Mouse (Mus musculus): ENCODE measurements around the gene Sdccag8. TPM values are rescaled to one million over a fixed set of nuclear protein-coding genes. Genes with fewer than 3 reads are reported as not detected.
A peak's percentile ranks its signal among the peaks of the same experiment; 100 is the strongest.

Sdccag8 gene
- total RNA-seq, 1 experiment from 2014 or later = 49.2 TPM

DNA sequence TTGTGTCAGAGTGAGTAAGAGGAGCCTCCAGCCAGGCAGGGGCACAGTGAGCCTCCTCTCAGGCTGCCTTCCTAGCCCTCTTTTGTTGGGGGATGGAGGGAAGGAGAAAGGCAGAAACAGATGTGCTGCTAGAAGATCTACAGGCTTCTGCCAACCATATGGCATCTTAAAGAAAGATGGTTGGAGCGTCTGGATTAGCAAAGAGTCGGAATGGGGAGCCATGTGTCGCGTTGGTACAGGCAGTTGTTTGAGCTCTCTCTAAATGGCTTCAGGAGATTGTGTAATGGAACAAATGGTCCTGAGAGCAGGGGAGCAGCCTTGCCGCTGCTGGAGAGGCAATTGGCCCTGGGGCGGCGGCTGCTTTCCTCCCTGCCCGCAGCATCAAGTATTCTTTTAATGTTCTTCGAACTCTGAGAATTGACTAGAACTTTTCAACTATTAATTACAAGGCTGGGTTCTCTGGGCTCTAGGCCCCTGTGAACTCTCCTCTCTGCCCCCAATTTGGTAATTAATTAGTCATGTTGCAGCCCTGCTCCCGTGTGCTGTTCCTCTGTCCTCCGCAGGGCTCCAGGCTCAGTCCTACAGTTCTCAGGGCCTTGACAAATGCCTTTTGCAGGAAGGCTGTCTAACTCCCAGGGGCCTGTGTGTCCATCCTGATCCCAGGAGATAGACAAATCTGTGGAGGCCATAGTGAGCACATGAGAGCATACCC lies 180.4 kb downstream of the Sdccag8 start:
- no peak for ATAC-seq (ENCODE audit: extremely low read depth, insufficient number of reproducible peaks, low FRiP score, poor library complexity, severe bottlenecking)

DNA sequence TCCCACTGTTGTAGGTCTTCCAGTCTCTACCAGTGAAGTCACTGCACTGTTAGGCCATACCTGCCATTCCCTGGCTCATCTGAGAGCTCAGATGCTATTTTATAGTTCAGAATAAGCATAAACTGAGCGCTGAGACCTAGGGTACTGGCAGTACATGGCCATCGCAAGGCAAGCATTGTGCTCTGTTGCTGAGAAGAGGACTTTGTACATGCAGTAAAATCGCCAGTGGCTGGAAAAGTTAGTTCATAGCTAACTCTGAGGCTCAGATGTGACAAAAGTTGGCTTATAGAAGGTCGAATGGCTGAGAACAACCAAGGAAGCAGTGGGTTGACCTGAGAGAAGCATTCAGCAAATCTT lies 180.9 kb downstream of the Sdccag8 start:
- no peak for ATAC-seq (ENCODE audit: extremely low read depth, insufficient number of reproducible peaks, low FRiP score, poor library complexity, severe bottlenecking)

DNA sequence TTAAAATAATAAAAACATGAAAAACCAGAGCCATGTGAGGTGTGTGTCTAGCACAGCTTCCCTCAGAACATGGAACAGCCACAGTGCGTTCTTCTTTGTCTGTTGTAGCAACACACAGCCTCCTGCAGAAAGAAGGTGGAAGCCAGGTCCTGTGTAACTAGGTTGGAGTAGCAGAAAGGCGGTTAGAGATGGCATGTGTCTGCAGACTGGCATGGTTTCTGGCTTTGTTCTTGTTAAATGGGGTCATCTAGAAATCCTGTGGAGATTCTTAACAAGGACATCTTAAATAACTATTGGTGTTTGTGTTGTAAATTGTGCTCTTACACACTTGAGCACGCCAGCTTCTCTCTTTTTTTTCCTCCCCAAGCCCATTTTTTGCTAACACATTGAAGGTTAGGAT lies 181.7 kb downstream of the Sdccag8 start:
- ATAC-seq (ENCODE audit: extremely low read depth, insufficient number of reproducible peaks, low FRiP score, poor library complexity, severe bottlenecking) = no peak

GRCm38 (mm10) chr1:176996630-176997201 lies 182.3 kb downstream of the Sdccag8 start:
- peak; percentile 28; the same call in 1 of the 2 replicates for ATAC-seq (ENCODE audit: extremely low read depth, insufficient number of reproducible peaks, low FRiP score, poor library complexity, severe bottlenecking)

DNA sequence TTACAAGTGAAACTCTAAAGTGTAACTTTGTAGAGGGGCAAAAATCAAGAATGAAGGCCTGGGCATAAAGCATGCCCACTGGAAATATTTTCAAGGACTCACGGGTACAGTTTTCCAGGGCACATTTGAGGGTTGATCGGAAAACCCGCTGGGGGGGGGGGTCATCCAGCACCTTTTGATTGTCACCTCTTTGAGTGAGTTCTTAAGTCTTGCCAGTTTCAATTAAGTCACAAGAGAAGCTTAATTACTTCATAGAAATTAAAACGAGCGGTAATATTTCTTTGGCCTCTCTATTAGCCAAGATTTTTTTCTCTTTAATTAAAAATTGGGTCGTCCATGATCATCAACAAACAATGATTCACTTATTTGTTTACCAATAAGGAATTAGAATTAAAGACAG lies 182.8 kb downstream of the Sdccag8 start:
- ATAC-seq (ENCODE audit: extremely low read depth, insufficient number of reproducible peaks, low FRiP score, poor library complexity, severe bottlenecking) = no peak

DNA sequence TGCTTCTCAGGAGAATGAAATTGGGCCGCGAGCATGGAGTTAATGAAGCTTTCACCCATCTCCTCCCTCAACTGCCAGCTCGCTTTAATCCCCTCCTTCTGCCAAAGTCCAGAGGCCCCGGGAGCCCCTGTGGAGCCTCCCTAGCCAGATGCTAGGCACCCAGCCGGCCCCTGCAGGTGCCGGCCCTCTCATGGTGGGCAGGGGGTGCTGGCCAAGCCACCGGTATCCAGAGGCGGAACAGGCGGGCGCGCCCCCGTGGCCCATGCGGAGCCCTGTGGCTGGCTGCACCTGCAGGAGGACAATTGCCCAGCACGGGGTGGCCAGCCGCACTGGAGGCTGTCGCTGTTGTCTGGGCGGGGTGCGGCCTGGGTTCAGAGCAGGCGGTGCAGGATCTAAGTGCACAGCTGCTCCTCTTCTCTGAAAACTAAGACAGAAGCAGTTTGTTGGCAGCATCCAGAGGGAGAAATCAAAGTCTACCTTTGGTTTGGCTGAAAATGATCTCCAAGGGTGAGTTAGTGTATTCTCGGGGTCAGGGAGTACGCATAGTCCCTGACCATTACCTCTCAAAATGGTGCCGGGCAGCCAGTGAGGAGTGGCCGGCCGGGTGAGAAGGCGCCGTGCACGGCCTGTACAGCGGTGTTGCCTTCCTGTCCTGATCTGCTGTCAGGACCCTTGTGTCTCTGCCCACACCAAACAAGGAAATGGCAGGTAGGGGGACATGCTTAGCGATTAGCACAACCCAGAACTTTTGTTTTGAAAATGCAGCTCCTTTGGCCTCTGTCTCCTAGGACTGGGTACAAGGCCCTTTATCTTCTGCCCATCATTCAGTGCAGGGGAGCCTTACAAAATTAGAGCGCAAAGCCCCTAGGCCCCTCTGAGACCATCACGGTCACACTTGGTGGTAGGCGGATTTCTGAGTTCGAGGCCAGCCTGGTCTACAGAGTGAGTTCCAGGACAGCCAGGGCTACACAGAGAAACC lies 183.5 kb downstream of the Sdccag8 start:
- ATAC-seq (ENCODE audit: extremely low read depth, insufficient number of reproducible peaks, low FRiP score, poor library complexity, severe bottlenecking) = no peak

- ATAC-seq (ENCODE audit: extremely low read depth, insufficient number of reproducible peaks, low FRiP score, poor library complexity, severe bottlenecking) = peak; percentile 73
Observed at GRCm38 (mm10) chr1:176999011-176999410, 184.6 kb downstream of the Sdccag8 start.

- ATAC-seq (ENCODE audit: extremely low read depth, insufficient number of reproducible peaks, low FRiP score, poor library complexity, severe bottlenecking) = no peak
Observed at GRCm38 (mm10) chr1:177002951-177003350, 188.5 kb downstream of the Sdccag8 start.

DNA sequence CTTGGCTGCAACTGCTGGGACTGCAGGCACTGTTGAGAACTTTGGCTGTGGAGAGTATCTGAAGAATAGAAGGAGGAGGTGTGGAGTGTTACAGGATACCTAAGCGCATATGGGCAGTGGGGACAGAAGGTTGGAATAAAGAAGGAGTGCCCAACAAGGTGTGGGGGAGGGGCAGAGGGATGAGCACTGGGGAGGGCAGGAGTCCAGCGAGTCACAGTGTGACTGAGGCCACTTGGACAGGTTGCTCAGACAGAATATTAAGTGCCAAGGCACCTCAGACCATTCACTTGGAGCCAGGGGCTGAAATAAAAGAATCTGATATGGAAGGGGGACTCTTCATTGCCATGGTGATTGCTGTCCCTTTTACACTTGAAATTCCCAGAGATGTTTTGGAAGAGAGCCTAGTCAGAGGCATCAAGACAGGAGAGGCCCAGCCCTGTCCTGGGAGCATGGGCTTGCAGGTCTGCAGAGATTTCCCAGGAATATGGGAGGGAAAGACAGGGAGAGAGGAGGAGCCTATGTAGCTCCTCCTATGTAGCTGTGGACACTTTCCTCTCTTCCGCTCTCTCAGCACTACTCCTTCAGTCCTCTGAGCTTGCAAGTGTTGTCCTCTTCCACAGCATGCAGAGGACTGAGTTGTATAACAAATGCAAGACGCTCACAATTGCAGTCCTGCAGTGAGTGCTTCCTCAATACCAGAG lies 189.7 kb downstream of the Sdccag8 start:
- ATAC-seq (ENCODE audit: extremely low read depth, insufficient number of reproducible peaks, low FRiP score, poor library complexity, severe bottlenecking) = no peak

DNA sequence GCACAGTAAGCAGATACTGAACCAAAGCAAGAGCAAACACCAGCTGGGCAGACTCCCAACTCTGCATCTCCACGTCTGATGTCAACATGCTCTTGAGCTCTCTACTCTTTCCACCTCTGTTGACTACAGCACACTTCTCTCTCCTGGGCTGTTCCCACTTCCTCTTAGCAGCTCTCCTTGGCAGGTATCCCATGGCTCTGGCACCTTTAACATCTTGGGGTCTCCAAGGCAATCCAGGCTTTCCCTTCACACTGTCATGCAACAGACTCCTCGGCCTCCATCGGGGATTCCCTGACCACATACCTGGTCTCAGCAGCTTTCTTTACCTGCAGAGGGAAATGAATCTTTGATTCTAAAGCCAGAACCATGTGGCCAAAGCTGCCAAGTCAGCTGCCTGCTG lies 192.9 kb downstream of the Sdccag8 start:
- ATAC-seq (ENCODE audit: extremely low read depth, insufficient number of reproducible peaks, low FRiP score, poor library complexity, severe bottlenecking) = no peak

DNA sequence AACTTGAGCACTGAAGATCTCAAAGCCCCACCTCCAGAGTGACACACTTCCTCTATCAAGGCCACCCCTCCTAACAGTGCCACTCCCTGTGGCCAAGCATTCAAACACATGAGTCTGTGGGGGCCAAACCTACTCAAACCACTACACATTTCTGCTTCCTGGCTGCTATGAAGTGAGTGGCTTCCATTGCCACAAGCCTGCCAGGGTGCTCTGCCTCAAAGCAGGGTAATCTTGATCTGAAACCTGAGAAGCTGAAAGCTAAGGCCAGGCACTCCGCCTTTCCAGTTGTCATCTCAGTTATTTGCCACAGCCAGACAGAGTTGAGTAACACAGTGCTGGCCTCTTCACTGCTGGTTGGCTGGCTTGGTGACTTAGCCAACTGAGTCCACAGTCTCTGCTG lies 194.3 kb downstream of the Sdccag8 start:
- ATAC-seq (ENCODE audit: extremely low read depth, insufficient number of reproducible peaks, low FRiP score, poor library complexity, severe bottlenecking) = no peak

GRCm38 (mm10) chr1:177010041-177010440 lies 195.6 kb downstream of the Sdccag8 start:
- no peak for ATAC-seq (ENCODE audit: extremely low read depth, insufficient number of reproducible peaks, low FRiP score, poor library complexity, severe bottlenecking)

DNA sequence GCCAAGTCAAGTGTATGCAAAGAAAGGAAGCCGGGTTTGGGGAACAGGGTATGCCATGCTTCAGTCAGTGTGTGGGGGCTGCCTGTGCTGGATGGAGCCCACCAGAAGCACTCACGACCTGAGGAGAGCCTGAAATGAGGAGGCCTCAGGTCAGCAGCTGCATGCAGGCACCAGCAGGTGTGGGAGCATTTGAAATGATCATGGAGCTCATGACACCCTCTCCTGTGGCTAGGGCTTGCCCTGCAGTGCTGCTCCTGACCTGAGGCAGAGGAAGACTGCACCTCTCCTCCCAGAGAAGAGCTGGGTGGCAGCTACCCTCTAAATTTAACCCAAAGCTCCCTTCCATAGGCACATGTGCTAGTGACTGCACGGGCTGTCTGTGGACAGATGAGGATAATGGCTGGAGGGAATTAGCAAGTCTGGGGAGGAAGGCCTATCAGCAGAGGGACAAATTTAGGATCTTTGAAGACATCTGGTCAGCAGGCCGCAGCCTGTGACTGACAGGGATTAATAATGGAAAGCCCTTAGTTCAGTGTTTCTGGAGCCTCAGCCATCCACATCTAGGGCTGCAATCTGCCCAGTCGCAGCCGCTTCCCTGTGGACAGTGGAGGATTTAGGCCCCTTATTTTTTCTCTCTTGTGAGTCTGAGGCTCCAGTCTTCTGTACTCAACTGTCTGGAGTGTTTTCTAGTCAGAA lies 196.3 kb downstream of the Sdccag8 start:
- no peak for ATAC-seq (ENCODE audit: extremely low read depth, insufficient number of reproducible peaks, low FRiP score, poor library complexity, severe bottlenecking)

DNA sequence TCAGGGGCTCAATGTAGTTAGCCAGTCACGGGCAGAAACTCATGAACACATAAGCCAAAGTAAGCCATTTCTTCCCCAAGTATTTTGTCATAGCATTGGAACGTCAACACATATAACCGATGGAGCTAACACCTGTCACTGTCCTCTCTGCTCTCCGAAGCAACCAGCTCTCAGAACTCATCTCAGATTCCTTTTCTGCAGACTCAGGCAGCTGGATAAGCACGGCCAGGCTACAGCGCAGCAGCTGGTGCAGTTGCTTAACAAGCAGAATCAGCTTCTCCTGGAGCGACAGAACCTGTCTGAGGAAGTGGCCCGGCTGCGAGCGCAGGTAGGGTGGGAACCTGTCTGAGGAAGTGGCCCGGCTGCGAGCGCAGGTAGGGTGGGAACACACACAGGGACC lies 197.2 kb downstream of the Sdccag8 start:
- ATAC-seq (ENCODE audit: extremely low read depth, insufficient number of reproducible peaks, low FRiP score, poor library complexity, severe bottlenecking) = no peak

GRCm38 (mm10) chr1:177012774-177013173 lies 198.3 kb downstream of the Sdccag8 start:
- no peak for ATAC-seq (ENCODE audit: extremely low read depth, insufficient number of reproducible peaks, low FRiP score, poor library complexity, severe bottlenecking)

DNA sequence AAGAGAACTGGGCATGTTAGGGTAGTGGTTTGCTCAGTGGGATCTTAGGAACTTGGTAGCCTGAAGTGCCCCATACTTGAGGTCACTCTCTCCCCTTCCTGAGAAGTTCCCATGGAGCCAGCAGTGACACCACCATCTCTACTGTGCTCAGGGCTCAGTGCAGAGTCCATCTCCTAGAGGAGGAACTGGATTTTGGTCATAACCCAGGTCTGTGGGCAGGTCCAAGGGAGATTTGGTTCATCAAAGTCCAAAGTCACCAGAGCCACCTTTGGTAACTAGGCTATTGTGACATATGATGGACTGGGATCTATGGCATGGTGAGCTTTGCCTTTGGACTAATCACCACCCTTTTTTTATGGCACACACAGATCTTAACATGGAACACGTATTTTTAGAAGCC lies 198.9 kb downstream of the Sdccag8 start:
- ATAC-seq (ENCODE audit: extremely low read depth, insufficient number of reproducible peaks, low FRiP score, poor library complexity, severe bottlenecking) = no peak

- no peak for ATAC-seq (ENCODE audit: extremely low read depth, insufficient number of reproducible peaks, low FRiP score, poor library complexity, severe bottlenecking)
Observed at GRCm38 (mm10) chr1:177013776-177014175, 199.3 kb downstream of the Sdccag8 start.

DNA sequence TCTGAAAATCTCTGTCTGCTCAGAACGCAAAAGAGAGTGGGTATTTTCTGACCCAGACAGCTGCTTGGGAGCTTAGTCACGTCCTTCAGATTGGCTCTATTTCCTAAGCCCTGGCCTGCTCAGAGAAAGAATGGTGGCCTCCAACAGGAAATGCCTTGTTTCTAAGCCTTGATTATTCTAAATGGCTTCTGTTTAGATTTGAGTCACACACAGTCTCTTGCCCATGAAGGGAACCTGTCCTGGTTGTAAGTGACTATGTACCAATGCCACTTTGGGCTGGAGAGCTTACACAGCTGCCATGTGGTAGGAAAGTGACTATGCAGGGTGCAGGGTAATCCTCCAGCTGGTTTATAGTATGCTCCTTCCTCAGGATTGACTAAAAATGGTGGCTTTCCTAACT lies 199.9 kb downstream of the Sdccag8 start:
- ATAC-seq (ENCODE audit: extremely low read depth, insufficient number of reproducible peaks, low FRiP score, poor library complexity, severe bottlenecking) = no peak

All from neutrophil, adult 5-6 weeks (primary cell).